Mouse (Mus musculus) adrenal gland, adult (tissue): ENCODE measurements around the gene Nod2.

Experiments used
- DNase-seq, 2 experiments: peaks; one replicate each; pipeline ENCODE4 v3.0.0; 2022 to 2023; ENCODE audit warnings: low spot score in 1 of 2; ENCODE audit not compliant: inconsistent age in 2 of 2

The Nod2 gene

DNA sequence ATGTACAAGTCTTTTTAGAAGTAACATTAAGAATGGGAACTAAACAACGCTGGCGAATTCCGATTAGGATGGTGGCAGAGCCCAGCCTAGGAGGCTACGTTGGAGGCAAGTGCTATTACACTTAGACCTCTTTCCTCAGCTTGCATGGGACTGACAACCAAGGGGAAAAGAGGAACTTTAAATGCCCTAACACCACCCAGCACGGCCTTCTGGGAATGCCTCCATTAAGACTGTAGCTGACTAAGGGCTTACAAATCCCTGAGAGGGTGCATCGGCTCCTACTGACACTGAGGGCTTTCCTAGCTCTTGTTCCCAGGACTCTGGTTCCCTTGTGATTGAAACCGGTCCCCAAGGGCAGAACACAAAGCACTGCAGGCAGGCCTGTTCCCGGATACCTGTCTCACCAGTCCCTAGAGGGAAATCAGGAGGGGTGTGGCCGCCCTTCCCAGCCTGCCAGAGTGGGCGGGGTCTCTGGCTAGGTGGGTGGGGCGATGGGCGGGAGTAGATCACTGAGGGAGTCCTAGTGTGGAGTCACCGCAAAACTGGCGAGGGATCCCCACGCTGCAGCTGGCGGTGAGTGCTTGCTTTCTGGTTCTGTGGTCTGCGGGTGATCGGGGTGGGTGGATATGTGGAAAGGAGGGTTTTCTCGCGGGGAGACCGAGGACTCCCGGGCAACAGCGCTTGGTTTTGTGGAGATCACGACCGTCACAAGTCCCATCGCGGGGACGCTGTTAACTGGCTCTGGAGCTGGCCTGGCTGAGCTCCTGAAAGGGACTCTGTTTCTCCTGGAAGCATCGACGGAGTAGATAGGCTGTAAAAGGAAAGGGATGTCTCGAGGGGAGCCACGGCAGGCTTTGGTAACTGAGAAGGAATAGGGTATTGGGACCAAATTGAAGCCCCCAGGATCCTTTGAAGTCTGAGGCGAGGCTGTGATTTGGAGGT, at the start of gene Nod2:
Gene Nod2 (plus strand): TSS at position 479 of the 942 bp plus-strand sequence.
- DNase-seq: peak; percentile 89 to 97

GRCm38 (mm10) chr8:88598578-88598977, 48.5 kb upstream of the Nod2 start:
- no peak for DNase-seq

DNA sequence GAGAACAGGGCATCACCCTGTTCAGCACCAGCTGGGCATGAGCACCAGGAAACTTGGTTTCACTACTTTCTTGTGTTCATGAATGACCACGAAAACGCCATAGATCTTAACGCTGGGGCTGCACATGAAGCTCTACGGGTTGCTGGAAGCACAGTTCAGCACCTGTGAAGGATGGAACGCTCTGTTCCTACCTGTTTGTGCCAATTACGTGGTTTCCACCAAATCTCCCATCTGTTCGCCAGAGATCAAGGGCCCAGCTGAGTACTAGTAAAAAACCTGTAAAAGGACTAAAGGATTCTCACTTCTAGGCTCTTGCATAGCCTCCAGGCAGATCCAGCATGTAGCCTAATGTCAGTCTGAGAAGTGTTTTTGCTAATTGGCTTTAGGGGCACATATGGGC, 47.6 kb upstream of the Nod2 start:
- DNase-seq: no peak

- no peak for DNase-seq
These were observed 43.6 kb upstream of the Nod2 start for GRCm38 (mm10) chr8:88603446-88603989.

- DNase-seq: peak; percentile 64 to 68
These were observed 42.8 kb upstream of the Nod2 start for GRCm38 (mm10) chr8:88604065-88605038.

- peak; percentile 58 to 77 for DNase-seq
These were observed 41.6 kb upstream of the Nod2 start for GRCm38 (mm10) chr8:88605361-88606040.

DNA sequence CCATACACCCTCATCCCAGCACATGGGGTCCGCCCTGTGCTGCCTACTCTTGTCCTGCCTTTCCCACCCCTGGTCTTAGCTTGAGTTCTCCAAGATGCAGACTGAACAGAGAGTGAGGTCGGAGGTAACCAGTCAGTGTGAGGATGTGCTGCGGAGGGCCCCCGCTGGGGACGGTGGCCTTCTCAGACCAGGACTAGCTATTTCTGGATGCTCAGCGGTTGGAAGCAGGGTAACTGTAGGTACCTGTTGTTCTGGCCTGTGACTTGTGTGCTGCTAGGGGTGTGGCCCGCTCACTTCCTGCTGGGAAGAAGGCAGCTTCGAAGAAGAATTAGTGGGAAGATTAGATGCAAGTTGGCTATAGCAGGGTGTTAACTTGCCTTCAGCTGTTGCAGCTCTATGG, 38.1 kb upstream of the Nod2 start:
- no peak for DNase-seq

- no peak for DNase-seq
These were observed 36.8 kb upstream of the Nod2 start for GRCm38 (mm10) chr8:88610271-88610670.

GRCm38 (mm10) chr8:88614981-88615380, 32.1 kb upstream of the Nod2 start:
- DNase-seq: no peak

- no peak for DNase-seq
These were observed 28.5 kb upstream of the Nod2 start for GRCm38 (mm10) chr8:88618612-88619011.

DNA sequence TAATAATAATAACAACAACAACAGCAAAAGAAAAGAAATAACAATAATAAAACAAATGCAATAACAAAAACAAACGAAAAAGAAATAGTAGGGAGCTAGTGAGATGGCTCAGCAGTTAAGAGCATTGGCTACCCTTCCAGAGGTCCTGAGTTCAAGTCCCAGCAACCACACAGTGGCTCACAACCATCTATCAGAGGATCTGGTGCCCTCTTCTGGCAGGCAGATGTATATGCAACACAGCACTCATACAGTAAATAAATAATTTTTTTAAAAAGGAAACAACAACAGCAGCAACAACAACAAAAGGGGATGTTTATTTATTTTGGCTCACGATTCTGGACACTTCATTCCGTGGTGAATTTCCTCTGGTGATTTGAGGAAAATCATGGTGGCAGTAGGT, 27.6 kb upstream of the Nod2 start:
- DNase-seq: no peak

DNA sequence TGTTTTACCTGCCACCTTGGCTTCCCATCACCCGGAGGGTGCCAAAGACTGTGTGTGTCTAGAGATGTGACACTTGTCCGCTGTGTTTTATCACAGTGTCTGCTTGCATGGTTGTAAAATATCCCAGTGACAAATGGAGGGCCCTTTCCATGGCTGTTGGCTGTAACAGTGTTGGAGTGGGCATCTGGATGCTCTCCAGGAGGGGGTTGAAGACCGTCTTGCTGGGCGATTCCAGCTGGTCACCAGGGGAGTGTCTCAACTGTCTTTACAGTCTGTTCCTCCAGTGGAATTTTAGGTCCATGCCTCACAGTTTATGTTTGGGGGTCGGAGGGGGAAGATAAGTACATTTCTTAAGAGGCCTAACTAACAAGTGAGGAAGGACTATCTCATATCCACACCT, 26.2 kb upstream of the Nod2 start:
- DNase-seq: no peak

GRCm38 (mm10) chr8:88621408-88621807, 25.7 kb upstream of the Nod2 start:
- DNase-seq: peak; percentile 76 to 93

DNA sequence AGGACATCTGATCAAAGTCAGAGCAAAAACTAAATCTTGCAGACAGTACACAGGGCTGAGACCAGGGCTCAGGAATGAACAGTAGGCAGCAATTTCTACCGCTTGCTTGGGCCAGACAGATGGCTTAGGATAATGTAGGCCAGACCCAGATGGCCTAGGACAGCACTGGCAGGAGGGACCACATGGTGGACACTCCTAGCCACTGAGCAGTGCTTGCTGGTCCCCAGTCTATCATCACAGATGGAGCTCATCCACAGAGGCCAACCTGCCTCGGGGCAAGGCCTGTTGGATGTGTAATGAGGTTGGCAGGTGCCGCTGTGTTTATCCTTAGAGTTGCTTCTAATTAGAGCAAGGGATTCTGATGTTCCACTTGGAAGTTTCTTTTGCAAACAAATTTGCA, 23.8 kb upstream of the Nod2 start:
- peak in 1 of 2 experiments; percentile 49 for DNase-seq

GRCm38 (mm10) chr8:88624276-88624675, 22.8 kb upstream of the Nod2 start:
- no peak for DNase-seq

DNA sequence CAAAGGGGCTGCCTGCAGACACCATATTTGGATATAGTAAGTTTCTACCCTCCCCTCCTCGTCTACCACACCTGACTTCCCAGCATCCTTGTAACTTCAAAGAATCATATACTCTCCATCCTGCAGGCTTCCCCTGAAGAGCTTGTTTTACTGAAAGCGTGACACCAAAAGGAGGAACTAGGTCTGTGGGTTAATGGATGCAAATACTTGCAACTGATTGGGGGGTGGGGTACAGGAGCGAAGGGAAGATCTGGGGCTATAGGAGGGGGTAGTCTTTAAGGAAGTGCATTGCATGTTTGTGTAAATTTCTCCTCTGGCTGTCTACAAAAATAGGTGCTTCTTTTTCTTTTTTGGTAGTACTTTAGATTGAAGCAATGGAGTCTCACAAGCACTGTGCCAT, 20.7 kb upstream of the Nod2 start:
- no peak for DNase-seq

- DNase-seq: no peak
These were observed 20.2 kb upstream of the Nod2 start for GRCm38 (mm10) chr8:88626940-88627264.

GRCm38 (mm10) chr8:88627265-88627991, 19.7 kb upstream of the Nod2 start:
- DNase-seq: peak; percentile 91 to 92

DNA sequence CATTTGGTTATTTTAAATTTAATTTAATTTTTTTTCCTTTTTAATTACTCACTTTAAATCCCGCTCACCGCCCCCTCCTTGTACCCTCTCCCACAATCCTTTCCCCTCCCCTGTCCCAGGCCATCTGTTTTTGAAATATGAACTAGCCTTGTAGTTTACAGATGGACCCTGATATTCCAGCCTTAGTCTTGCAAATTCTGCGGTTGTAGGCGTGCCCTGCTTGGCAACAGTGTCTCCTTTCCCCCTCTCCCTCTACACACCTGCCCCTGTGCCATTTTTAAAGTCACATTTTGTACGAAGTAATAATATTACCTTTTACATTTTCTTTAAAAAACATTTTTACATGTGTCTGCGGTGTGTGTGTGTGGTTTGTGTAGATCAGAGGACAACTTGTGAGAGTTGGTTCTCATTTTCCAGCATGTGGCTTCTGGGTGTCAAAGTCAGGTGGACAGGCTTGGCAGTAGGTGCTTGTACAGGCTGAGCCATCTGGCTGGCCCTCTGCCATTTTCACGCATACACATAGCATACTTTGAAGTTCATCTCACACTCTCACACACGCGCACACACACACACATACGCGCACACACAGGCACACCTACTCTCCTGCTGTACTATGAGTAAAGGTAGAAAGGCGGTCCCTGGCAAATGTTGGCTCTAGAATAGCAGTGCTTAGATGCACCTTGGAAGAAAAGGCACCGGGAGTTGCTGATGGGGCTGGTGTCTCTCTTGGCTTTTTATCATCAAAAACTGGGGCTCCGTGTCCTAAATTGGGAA, 18.9 kb upstream of the Nod2 start:
- DNase-seq: no peak
